In genomic region chr12:26501042-26501441, GRCm38 (mm10) we compare ENCODE assay signal across 23 mouse cellular contexts. TPM values are rescaled to one million over a fixed set of nuclear protein-coding genes. Genes with fewer than 3 reads are reported as not detected.
A peak's percentile ranks its signal among the peaks of the same experiment; 100 is the strongest.
DNase-seq lines count a peak whose midpoint lies in the region; ATAC-seq and TF ChIP-seq lines count a peak whose summit lies in the region.
"Had no signal": no experiment of that assay in that cellular context is flagged by ENCODE, and none has a peak within 500 bp of the region (broad histone marks: within the 10 kb centered on the region; RNA-seq: fewer than 3 reads in every experiment).

No protein-coding gene starts in this region.

- H3K27me3 ChIP-seq in embryonic facial prominence, embryonic 14.5 days (replicated peaks; ENCODE audit: control insufficient read depth, insufficient read depth, low read length) = no peaks in the 10 kb centered on the region
- H3K27me3 ChIP-seq in embryonic facial prominence, embryonic 10.5 days (replicated peaks; ENCODE audit: low read depth, poor library complexity, severe bottlenecking) = no peaks in the 10 kb centered on the region
- H3K27me3 ChIP-seq in lung, embryonic 14.5 days (ENCODE audit: insufficient read depth, low read length) = no peaks in the 10 kb centered on the region
- no peaks in the 10 kb centered on the region for H3K27me3 ChIP-seq in midbrain, embryonic 11.5 days (ENCODE audit: control insufficient read depth, insufficient read depth, low read length)
- H3K27me3 ChIP-seq in midbrain, embryonic 16.5 days (ENCODE audit: control insufficient read depth, insufficient read depth, low read depth, low read length) = no peaks in the 10 kb centered on the region
- no peaks in the 10 kb centered on the region for H3K27me3 ChIP-seq in embryonic facial prominence, embryonic 15.5 days
- H3K27me3 ChIP-seq: CH12.LX, Patski had no signal

- H3K4me2 ChIP-seq in embryonic facial prominence, embryonic 14.5 days (ENCODE audit: low read depth, low read length) = no peak overlapping the region
- H3K4me2 ChIP-seq in lung, embryonic 14.5 days = no peak overlapping the region
- no peak overlapping the region for H3K4me2 ChIP-seq in midbrain, embryonic 11.5 days
- H3K4me2 ChIP-seq in midbrain, embryonic 16.5 days (ENCODE audit: low read length) = no peak overlapping the region
- H3K4me2 ChIP-seq in embryonic facial prominence, embryonic 15.5 days (replicated peaks) = no peak overlapping the region

- no peak overlapping the region for H3K27ac ChIP-seq in embryonic facial prominence, embryonic 14.5 days (replicated peaks; ENCODE audit: low read depth, low read length)
- no peak overlapping the region for H3K27ac ChIP-seq in embryonic facial prominence, embryonic 10.5 days (replicated peaks)
- H3K27ac ChIP-seq in lung, embryonic 14.5 days (ENCODE audit: low read depth) = no peak overlapping the region
- H3K27ac ChIP-seq in midbrain, embryonic 11.5 days (ENCODE audit: low read depth, low read length) = no peak overlapping the region
- no peak overlapping the region for H3K27ac ChIP-seq in midbrain, embryonic 16.5 days (ENCODE audit: low read length)
- H3K27ac ChIP-seq in embryonic facial prominence, embryonic 15.5 days (replicated peaks) = no peak overlapping the region

- H3K4me1 ChIP-seq in embryonic facial prominence, embryonic 14.5 days (ENCODE audit: control insufficient read depth, insufficient read depth, low read length) = no peaks in the 10 kb centered on the region
- no peaks in the 10 kb centered on the region for H3K4me1 ChIP-seq in embryonic facial prominence, embryonic 10.5 days
- no peaks in the 10 kb centered on the region for H3K4me1 ChIP-seq in lung, embryonic 14.5 days (ENCODE audit: insufficient read depth)
- H3K4me1 ChIP-seq in midbrain, embryonic 11.5 days (ENCODE audit: control insufficient read depth, insufficient read depth, low read length) = no peaks in the 10 kb centered on the region
- no peaks in the 10 kb centered on the region for H3K4me1 ChIP-seq in midbrain, embryonic 16.5 days (ENCODE audit: control insufficient read depth, insufficient read depth, low read length)
- H3K4me1 ChIP-seq in embryonic facial prominence, embryonic 15.5 days = no peaks in the 10 kb centered on the region

- WGBS in embryonic facial prominence, embryonic 14.5 days = 66% methylated on average over 3 of the region's 3 CpGs
- WGBS in embryonic facial prominence, embryonic 10.5 days = 89% methylated on average over 3 of the region's 3 CpGs
- WGBS in lung, embryonic 14.5 days = 63% methylated on average over 3 of the region's 3 CpGs
- WGBS in midbrain, embryonic 11.5 days = 88% methylated on average over 3 of the region's 3 CpGs
- WGBS in midbrain, embryonic 16.5 days = 87% methylated on average over 3 of the region's 3 CpGs
- WGBS in embryonic facial prominence, embryonic 15.5 days = 60% methylated on average over 3 of the region's 3 CpGs

- no peak for TF ChIP-seq CTCF in lung, embryonic 14.5 days (IDR thresholded peaks at IDR 0.05; ENCODE audit: low read depth)

- no peak overlapping the region for H3K9ac ChIP-seq in embryonic facial prominence, embryonic 14.5 days (ENCODE audit: low read depth, low read length)
- no peak overlapping the region for H3K9ac ChIP-seq in lung, embryonic 14.5 days
- no peak overlapping the region for H3K9ac ChIP-seq in midbrain, embryonic 11.5 days (ENCODE audit: low read length)
- no peak overlapping the region for H3K9ac ChIP-seq in midbrain, embryonic 16.5 days (ENCODE audit: low read depth, low read length)
- no peak overlapping the region for H3K9ac ChIP-seq in embryonic facial prominence, embryonic 15.5 days

- H3K9me3 ChIP-seq in embryonic facial prominence, embryonic 14.5 days (ENCODE audit: control insufficient read depth, low read length) = no peaks in the 10 kb centered on the region
- no peaks in the 10 kb centered on the region for H3K9me3 ChIP-seq in embryonic facial prominence, embryonic 10.5 days
- H3K9me3 ChIP-seq in lung, embryonic 14.5 days (ENCODE audit: low read depth, low read length) = no peaks in the 10 kb centered on the region
- no peaks in the 10 kb centered on the region for H3K9me3 ChIP-seq in midbrain, embryonic 11.5 days (ENCODE audit: control insufficient read depth, low read length)
- H3K9me3 ChIP-seq in midbrain, embryonic 16.5 days (replicated peaks; ENCODE audit: control insufficient read depth, low read length, poor library complexity, severe bottlenecking) = no peaks in the 10 kb centered on the region
- no peaks in the 10 kb centered on the region for H3K9me3 ChIP-seq in embryonic facial prominence, embryonic 15.5 days (replicated peaks)

- ATAC-seq in embryonic facial prominence, embryonic 14.5 days (ENCODE audit: low read depth) = peak; percentile 60; the same call in 1 of the 2 replicates
- no peak for ATAC-seq in lung, embryonic 14.5 days (ENCODE audit: insufficient read depth)
- ATAC-seq in midbrain, embryonic 11.5 days (ENCODE audit: low FRiP score) = no peak
- no peak for ATAC-seq in midbrain, embryonic 16.5 days
- peak; percentile 72; the same call in 1 of the 2 replicates for ATAC-seq in embryonic facial prominence, embryonic 15.5 days (ENCODE audit: insufficient number of reproducible peaks, low FRiP score, low TSS enrichment, low read depth)
- ATAC-seq: activated CD4-positive, CD25-positive, alpha-beta regulatory T cell, adult 4 months; CD4-positive, CD25-positive, alpha-beta regulatory T cell, adult 4 months; Patski had no signal

- peak; percentile 58 for DNase-seq in embryonic facial prominence, embryonic 14.5 days (ENCODE audit: low spot score)
- DNase-seq in embryonic facial prominence, embryonic 10.5 days (ENCODE audit: low spot score) = no peak
- peak; percentile 13 for DNase-seq in lung, embryonic 14.5 days
- DNase-seq in lung, postnatal 4 days = no peak
- DNase-seq in midbrain, embryonic 11.5 days (ENCODE audit: low spot score, missing footprints) = peak; percentile 26
- no peak for DNase-seq in left cerebral cortex, postnatal 10 days (ENCODE audit: extremely low spot score in 1 of 2, low spot score in 2 of 2)
- DNase-seq: adrenal gland, adult 2 months; adrenal gland, adult 8-10 months; adrenal gland, postnatal 10 days; adrenal gland, postnatal 14 days; adrenal gland, postnatal 25 days; adrenal gland, postnatal 36 days; B cell, adult 2 months; cerebellum, adult 11 months; cerebellum, adult 11-12 months had no signal

- no peaks in the 10 kb centered on the region for H3K36me3 ChIP-seq in embryonic facial prominence, embryonic 14.5 days (ENCODE audit: control insufficient read depth, insufficient read depth, low read length)
- H3K36me3 ChIP-seq in embryonic facial prominence, embryonic 10.5 days (replicated peaks) = no peaks in the 10 kb centered on the region
- no peaks in the 10 kb centered on the region for H3K36me3 ChIP-seq in lung, embryonic 14.5 days (ENCODE audit: insufficient read depth)
- no peaks in the 10 kb centered on the region for H3K36me3 ChIP-seq in midbrain, embryonic 11.5 days (ENCODE audit: control insufficient read depth, insufficient read depth, low read length)
- H3K36me3 ChIP-seq in midbrain, embryonic 16.5 days (ENCODE audit: control insufficient read depth, insufficient read depth, low read length) = no peaks in the 10 kb centered on the region
- no peaks in the 10 kb centered on the region for H3K36me3 ChIP-seq in embryonic facial prominence, embryonic 15.5 days
- H3K36me3 ChIP-seq: G1E had no signal

- H3K4me3 ChIP-seq in embryonic facial prominence, embryonic 14.5 days (ENCODE audit: low read depth, low read length) = no peak overlapping the region
- no peak overlapping the region for H3K4me3 ChIP-seq in embryonic facial prominence, embryonic 10.5 days
- H3K4me3 ChIP-seq in lung, embryonic 14.5 days (ENCODE audit: low read depth, low read length) = no peak overlapping the region
- H3K4me3 ChIP-seq in midbrain, embryonic 11.5 days (ENCODE audit: low read depth, low read length) = no peak overlapping the region
- H3K4me3 ChIP-seq in midbrain, embryonic 16.5 days (ENCODE audit: low read depth, low read length) = no peak overlapping the region
- H3K4me3 ChIP-seq in embryonic facial prominence, embryonic 15.5 days (replicated peaks) = no peak overlapping the region

- intact Hi-C loops in left cerebral cortex, postnatal 10 days (cut with DNase I) = no loop called here

RNA-seq across cellular contexts. Expression of gene Cmpk2, which starts 32.0 kb away (rescaled TPM):
- 7.2 and 10.3 TPM in 2 replicates for polyA plus RNA-seq in embryonic facial prominence, embryonic 14.5 days (2014; fragmentation: Nextera tagmentation; extraction: Ambion mirVana)
- polyA plus RNA-seq in embryonic facial prominence, embryonic 10.5 days (2016; fragmentation: Nextera tagmentation; extraction: Ambion mirVana) = 3.8 and 4.1 TPM in 2 replicates
- polyA plus RNA-seq in lung, embryonic 14.5 days (2014; fragmentation: Nextera tagmentation; extraction: Ambion mirVana) = 5.8 and 6.8 TPM in 2 replicates
- polyA plus RNA-seq in midbrain, embryonic 11.5 days (2014; fragmentation: Nextera tagmentation; extraction: Ambion mirVana) = 7.6 and 7.8 TPM in 2 replicates
- polyA plus RNA-seq in midbrain, embryonic 16.5 days (2015; fragmentation: Nextera tagmentation; extraction: Ambion mirVana) = 18.8 and 25.1 TPM in 2 replicates
- polyA plus RNA-seq in embryonic facial prominence, embryonic 15.5 days (2015; fragmentation: Nextera tagmentation; extraction: Ambion mirVana) = 7.5 and 8.8 TPM in 2 replicates
- total RNA-seq in left cerebral cortex, postnatal 10 days (2021) = 10 to 100 TPM; 23.6 to 23.8 TPM
- polyA plus RNA-seq: G1E had no signal

RNA-seq across cellular contexts. Expression of gene Rsad2, which starts 44.8 kb away (rescaled TPM):
- polyA plus RNA-seq in embryonic facial prominence, embryonic 14.5 days (2014; fragmentation: Nextera tagmentation; extraction: Ambion mirVana) = 1.0 and 2.4 TPM in 2 replicates
- polyA plus RNA-seq in embryonic facial prominence, embryonic 10.5 days (2016; fragmentation: Nextera tagmentation; extraction: Ambion mirVana) = 0.25 and 0.33 TPM in 2 replicates
- 0.30 and 0.31 TPM in 2 replicates for polyA plus RNA-seq in lung, embryonic 14.5 days (2014; fragmentation: Nextera tagmentation; extraction: Ambion mirVana)
- polyA plus RNA-seq in midbrain, embryonic 11.5 days (2014; fragmentation: Nextera tagmentation; extraction: Ambion mirVana) = 0.14 and 0.18 TPM in 2 replicates
- 0.40 and 0.54 TPM in 2 replicates for polyA plus RNA-seq in midbrain, embryonic 16.5 days (2015; fragmentation: Nextera tagmentation; extraction: Ambion mirVana)
- polyA plus RNA-seq in embryonic facial prominence, embryonic 15.5 days (2015; fragmentation: Nextera tagmentation; extraction: Ambion mirVana) = 1.5 and 1.6 TPM in 2 replicates
- under 1 TPM; 0.32 to 0.54 TPM for total RNA-seq in left cerebral cortex, postnatal 10 days (2021)
- polyA plus RNA-seq: C2C12, G1E had no signal

Comparison
In these comparisons a context has a peak if more than half of its experiments do, and no peak if none do; other contexts are left out.
1. DNase-seq: peak in embryonic facial prominence, embryonic 14.5 days (single experiment), lung, embryonic 14.5 days (single experiment) and midbrain, embryonic 11.5 days (single experiment); none in embryonic facial prominence, embryonic 10.5 days (single experiment), lung, postnatal 4 days (0 of 2) and left cerebral cortex, postnatal 10 days (0 of 2).
2. ATAC-seq: peak in embryonic facial prominence, embryonic 14.5 days (single experiment) and embryonic facial prominence, embryonic 15.5 days (single experiment); none in lung, embryonic 14.5 days (single experiment), midbrain, embryonic 11.5 days (single experiment) and midbrain, embryonic 16.5 days (single experiment).